Mouse (Mus musculus): ENCODE results near the gene Cers1. TPM values are rescaled to one million over a fixed set of nuclear protein-coding genes. Genes with fewer than 3 reads are reported as not detected.

Cers1 gene
- total and polyA plus RNA-seq, 3 experiments = 0.13 TPM; not detected in 2

DNA sequence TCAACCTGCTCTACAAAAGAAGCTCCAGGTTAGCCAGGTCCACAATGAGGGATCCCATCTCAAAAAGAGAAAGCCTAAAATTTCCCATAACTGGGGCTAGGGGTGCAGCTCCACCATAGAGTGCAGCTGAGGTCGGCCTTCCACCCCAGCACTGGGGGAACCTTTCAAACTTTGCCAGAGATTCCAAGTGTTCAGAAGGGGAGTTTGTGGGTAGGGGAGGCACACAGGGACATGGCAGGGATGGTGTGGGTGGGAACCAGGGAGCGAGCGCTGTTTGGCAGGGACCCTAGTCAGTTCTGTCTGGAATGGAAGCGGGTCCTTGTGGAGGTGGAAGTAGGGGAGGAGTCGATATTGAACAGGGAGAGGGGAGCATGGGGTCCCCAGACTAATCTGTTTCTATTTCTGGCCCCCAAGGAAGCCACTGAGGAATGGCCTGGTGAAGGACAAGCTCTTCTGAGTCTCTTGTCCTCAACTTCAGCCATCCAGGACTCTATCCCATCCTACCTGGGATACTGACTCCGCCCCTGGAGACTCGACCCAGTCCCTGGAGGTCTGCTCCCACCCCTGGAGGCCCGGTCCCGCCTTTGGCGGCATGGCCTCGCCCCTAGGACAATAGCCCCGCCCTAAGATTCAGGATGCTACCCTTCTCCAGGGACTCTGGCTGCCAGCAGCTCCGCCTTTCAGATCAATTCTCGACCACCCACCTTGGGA is 13.7 kb downstream of the Cers1 start, which contains the start of gene Gdf1:
Gdf1 (plus strand) TSS at position 694 of the 711 bp plus-strand sequence.
- Histone ChIP-seq H3K4me1 (ENCODE audit: control insufficient read depth in 1 of 2, insufficient read depth in 2 of 2) (no peaks in the 10 kb centered on the region), H3K27ac (ENCODE audit: insufficient read depth, low read depth) (no peak within 1 kb of the TSS), H3K4me2 (ENCODE audit: insufficient read depth, low read depth, poor library complexity, severe bottlenecking) (no peak within 1 kb of the TSS), H3K79me2 (replicated peaks; ENCODE audit: control insufficient read depth, extremely low read depth, insufficient read depth, poor library complexity, severe bottlenecking) (no peaks in the 10 kb centered on the region), H3K4me3 (replicated peaks in 1 of 3; ENCODE audit: low read depth in 2 of 3, low read length in 2 of 3, poor library complexity in 1 of 3) (no peak within 1 kb of the TSS), H3K27me3 (replicated peaks) (peaks cover 3% of the 10 kb centered on the region), H3K9ac (ENCODE audit: insufficient read depth, low read depth) (no peak within 1 kb of the TSS), H3K36me3 (replicated peaks in 1 of 2; ENCODE audit: control insufficient read depth in 1 of 2, insufficient read depth in 1 of 2, low read length in 1 of 2) (peaks cover 38 to 48% of the 10 kb centered on the region in 2 experiments), H3K9me3 (replicated peaks; ENCODE audit: low read length) (peaks cover 20% of the 10 kb centered on the region)
- DNase-seq (ENCODE audit: extremely low read depth) = no peak
- dilution Hi-C loops (cut with MboI; ENCODE audit: extremely low pct_ligation_motif_present, extremely low pct_unique_long_range_greater_than_20kb, low sequenced_read_pairs) (no loop called here), in situ Hi-C loops (cut with MboI; ENCODE audit: low pct_ligation_motif_present, low pct_unique_long_range_greater_than_20kb, low sequenced_read_pairs) (no loop called here)
- TF ChIP-seq UBTF (IDR thresholded peaks at IDR 0.05; ENCODE audit: low read depth, low read length) = no peak
- TF ChIP-seq EP300 (IDR thresholded peaks at IDR 0.05; ENCODE audit: low read length) = no peak
- no peak for TF ChIP-seq PAX5 (IDR thresholded peaks at IDR 0.05; ENCODE audit: low read length)

DNA sequence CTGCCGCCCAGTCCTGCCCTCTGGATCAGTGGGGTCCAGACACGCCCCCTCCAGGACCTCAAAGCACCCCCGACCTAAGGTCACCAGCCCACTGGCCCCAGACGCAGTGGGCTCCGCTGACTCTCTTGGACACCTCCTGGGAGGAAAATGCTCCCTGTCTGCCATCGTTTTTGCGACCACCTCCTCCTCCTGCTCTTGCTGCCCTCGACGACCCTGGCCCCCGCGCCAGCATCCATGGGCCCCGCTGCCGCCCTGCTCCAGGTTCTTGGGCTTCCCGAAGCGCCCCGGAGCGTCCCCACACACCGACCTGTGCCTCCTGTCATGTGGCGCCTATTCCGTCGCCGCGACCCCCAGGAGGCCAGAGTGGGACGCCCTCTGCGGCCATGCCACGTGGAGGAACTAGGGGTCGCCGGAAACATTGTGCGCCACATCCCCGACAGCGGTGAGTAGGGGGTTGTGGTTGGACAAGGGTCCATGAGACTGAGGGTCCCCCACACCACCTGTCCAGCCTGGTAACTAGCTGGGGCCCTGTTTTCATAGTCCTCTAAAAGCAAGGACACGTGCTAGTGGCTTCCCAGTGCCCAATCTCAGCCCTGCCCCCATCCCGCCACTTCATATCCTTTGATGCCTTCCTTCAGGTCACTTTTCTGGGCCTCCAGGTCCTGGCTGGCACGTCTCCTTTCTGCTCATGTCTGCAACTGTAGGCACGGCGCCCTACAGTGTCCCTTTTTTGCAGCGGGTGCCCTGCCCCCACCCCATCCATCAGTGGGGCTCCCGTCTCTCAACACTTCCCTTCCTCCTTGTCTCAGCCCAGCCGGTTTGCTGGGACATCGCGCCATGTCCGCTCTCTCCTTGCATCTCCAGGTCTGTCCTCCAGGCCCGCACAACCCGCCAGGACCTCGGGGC is 14.5 kb downstream of the Cers1 start:
- no peaks in the 10 kb centered on the region for H3K79me2 ChIP-seq (replicated peaks; ENCODE audit: control insufficient read depth, extremely low read depth, insufficient read depth, poor library complexity, severe bottlenecking)
- H3K4me3 ChIP-seq (replicated peaks in 1 of 3; ENCODE audit: low read depth in 2 of 3, low read length in 2 of 3, poor library complexity in 1 of 3) = no peak overlapping the region
- TF ChIP-seq POLR2AphosphoS2 (IDR thresholded peaks at IDR 0.05; ENCODE audit: low read depth, low read length) = peak; percentile 66; the same call in 1 of the 2 replicates
- no peak for TF ChIP-seq PAX5 (IDR thresholded peaks at IDR 0.05; ENCODE audit: low read length)
- H3K4me2 ChIP-seq (ENCODE audit: insufficient read depth, low read depth, poor library complexity, severe bottlenecking) = no peak overlapping the region
- peaks cover under 1% of the 10 kb centered on the region for H3K27me3 ChIP-seq (replicated peaks)
- no peak overlapping the region for H3K9ac ChIP-seq (ENCODE audit: insufficient read depth, low read depth)
- no peak overlapping the region for H3K27ac ChIP-seq (ENCODE audit: insufficient read depth, low read depth)
- no peak for DNase-seq (ENCODE audit: extremely low read depth)
- H3K9me3 ChIP-seq (replicated peaks; ENCODE audit: low read length) = peaks cover 20% of the 10 kb centered on the region
- dilution Hi-C loops (cut with MboI; ENCODE audit: extremely low pct_ligation_motif_present, extremely low pct_unique_long_range_greater_than_20kb, low sequenced_read_pairs) (no loop called here), in situ Hi-C loops (cut with MboI; ENCODE audit: low pct_ligation_motif_present, low pct_unique_long_range_greater_than_20kb, low sequenced_read_pairs) (no loop called here)
- H3K4me1 ChIP-seq (ENCODE audit: control insufficient read depth in 1 of 2, insufficient read depth in 2 of 2) = no peaks in the 10 kb centered on the region
- H3K36me3 ChIP-seq (replicated peaks in 1 of 2; ENCODE audit: control insufficient read depth in 1 of 2, insufficient read depth in 1 of 2, low read length in 1 of 2) = peaks cover 46 to 56% of the 10 kb centered on the region in 2 experiments

DNA sequence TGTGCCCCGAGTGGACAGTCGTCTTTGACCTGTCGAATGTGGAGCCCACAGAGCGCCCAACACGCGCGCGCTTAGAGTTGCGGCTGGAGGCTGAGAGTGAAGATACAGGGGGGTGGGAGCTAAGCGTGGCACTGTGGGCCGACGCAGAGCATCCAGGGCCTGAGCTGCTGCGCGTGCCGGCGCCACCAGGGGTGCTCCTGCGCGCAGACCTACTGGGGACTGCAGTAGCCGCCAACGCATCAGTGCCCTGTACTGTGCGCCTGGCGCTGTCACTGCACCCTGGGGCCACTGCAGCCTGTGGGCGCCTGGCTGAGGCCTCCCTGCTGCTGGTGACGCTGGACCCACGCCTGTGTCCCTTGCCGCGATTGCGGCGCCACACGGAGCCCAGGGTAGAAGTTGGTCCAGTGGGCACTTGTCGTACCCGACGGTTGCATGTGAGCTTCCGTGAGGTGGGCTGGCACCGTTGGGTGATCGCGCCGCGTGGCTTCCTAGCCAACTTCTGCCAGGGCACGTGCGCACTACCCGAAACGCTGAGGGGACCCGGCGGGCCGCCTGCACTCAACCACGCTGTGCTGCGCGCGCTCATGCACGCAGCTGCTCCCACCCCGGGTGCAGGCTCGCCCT is 15.3 kb downstream of the Cers1 start:
- no peak overlapping the region for H3K4me3 ChIP-seq (replicated peaks in 1 of 3; ENCODE audit: low read depth in 2 of 3, low read length in 2 of 3, poor library complexity in 1 of 3)
- H3K9me3 ChIP-seq (replicated peaks; ENCODE audit: low read length) = peaks cover 20% of the 10 kb centered on the region
- H3K4me1 ChIP-seq (ENCODE audit: control insufficient read depth in 1 of 2, insufficient read depth in 2 of 2) = no peaks in the 10 kb centered on the region
- dilution Hi-C loops (cut with MboI; ENCODE audit: extremely low pct_ligation_motif_present, extremely low pct_unique_long_range_greater_than_20kb, low sequenced_read_pairs) (no loop called here), in situ Hi-C loops (cut with MboI; ENCODE audit: low pct_ligation_motif_present, low pct_unique_long_range_greater_than_20kb, low sequenced_read_pairs) (no loop called here)
- H3K27me3 ChIP-seq (replicated peaks) = no peaks in the 10 kb centered on the region
- TF ChIP-seq MAX (IDR thresholded peaks at IDR 0.05; ENCODE audit: low read length) (no peak), HCFC1 (IDR thresholded peaks at IDR 0.05; ENCODE audit: low read depth, low read length) (no peak)
- no peak overlapping the region for H3K9ac ChIP-seq (ENCODE audit: insufficient read depth, low read depth)
- no peak for DNase-seq (ENCODE audit: extremely low read depth)
- no peak overlapping the region for H3K27ac ChIP-seq (ENCODE audit: insufficient read depth, low read depth)
- H3K4me2 ChIP-seq (ENCODE audit: insufficient read depth, low read depth, poor library complexity, severe bottlenecking) = no peak overlapping the region
- peaks cover 54 to 64% of the 10 kb centered on the region in 2 experiments for H3K36me3 ChIP-seq (replicated peaks in 1 of 2; ENCODE audit: control insufficient read depth in 1 of 2, insufficient read depth in 1 of 2, low read length in 1 of 2)
- H3K79me2 ChIP-seq (replicated peaks; ENCODE audit: control insufficient read depth, extremely low read depth, insufficient read depth, poor library complexity, severe bottlenecking) = no peaks in the 10 kb centered on the region
